Mouse (Mus musculus) liver, adult 2 months (tissue): ENCODE results near the gene Plekha4. TPM values are rescaled to one million over a fixed set of nuclear protein-coding genes. Genes with fewer than 3 reads are reported as not detected.

Experiments used
- DNase-seq: peaks from one replicate; pipeline ENCODE4 v3.0.0-alpha.2; 2011; ENCODE audit warnings: low read depth, low spot score; ENCODE audit errors: extremely low read depth
- H3K27ac ChIP-seq: fragments of 200-500 bp; replicated peaks from 2 replicates; pipeline ENCODE4 v1.5.1; 2012; ENCODE audit warnings: low read depth, mild to moderate bottlenecking, control low read depth, inconsistent platforms, low read length; ENCODE audit not compliant: insufficient read depth
- H3K27me3 ChIP-seq: fragments of 200-500 bp; 2 replicates; pipeline ENCODE4 v1.6.1; 2012; ENCODE audit warnings: mild to moderate bottlenecking, moderate library complexity, low read length, inconsistent platforms; ENCODE audit not compliant: control insufficient read depth, insufficient read depth
- H3K36me3 ChIP-seq: fragments of 200-500 bp; 2 replicates; pipeline ENCODE4 v1.6.1; 2012; ENCODE audit warnings: low read length, inconsistent platforms; ENCODE audit not compliant: control insufficient read depth, insufficient read depth
- H3K4me1 ChIP-seq: fragments of 200-500 bp; 2 replicates; pipeline ENCODE4 v1.6.1; 2011; ENCODE audit warnings: low read length; ENCODE audit not compliant: control insufficient read depth, insufficient read depth
- H3K4me3 ChIP-seq: fragments of 200-500 bp; 2 replicates; pipeline ENCODE4 v1.5.1; 2011; ENCODE audit warnings: low read depth, mild to moderate bottlenecking, control low read depth, low read length, moderate library complexity; ENCODE audit not compliant: insufficient read depth
- H3K79me2 ChIP-seq: fragments of 200-500 bp; 2 replicates; pipeline ENCODE4 v1.6.1; 2012; ENCODE audit warnings: inconsistent platforms, mild to moderate bottlenecking, low read length, moderate library complexity; ENCODE audit not compliant: control insufficient read depth, insufficient read depth
- H3K9ac ChIP-seq: fragments of 200-500 bp; 2 replicates; pipeline ENCODE4 v1.6.1; 2012; ENCODE audit warnings: low read depth, mild to moderate bottlenecking, control low read depth, inconsistent platforms, low read length
- CTCF ChIP-seq: fragments of 200-500 bp; IDR thresholded peaks from 2 replicates; pipeline ENCODE4 v1.5.1; 2011; ENCODE audit warnings: low read depth, low read length, control low read depth
- POLR2A ChIP-seq: fragments of 200-500 bp; IDR thresholded peaks from 2 replicates; pipeline ENCODE4 v1.6.1; 2011; ENCODE audit warnings: low read length, control low read depth; ENCODE audit not compliant: insufficient read depth; ENCODE audit errors: extremely low read depth
- WGBS: fragments of 180-500 bp; shearing (Covaris S2); methylation state at CpG from one replicate; pipeline ENCODE4 v1.1.7; 2018; 5-methylcytosine and 5-hydroxymethylcytosine counted together
- polyA plus RNA-seq: library from polyadenylated mRNA; depleted of rRNA; stranded (reverse); fragments of >200 nt; gene quantifications from 2 replicates; pipeline ENCODE4 v1.2.3, GENCODE M21; 2012
- total RNA-seq: library from RNA; depleted of rRNA; stranded (reverse); fragments of >200 nt; gene quantifications from 2 replicates; pipeline ENCODE4 v1.2.3, GENCODE M21; 2014

Gene Plekha4
- total and polyA plus RNA-seq, 2 experiments: 0.55 to 1.8 TPM

DNA sequence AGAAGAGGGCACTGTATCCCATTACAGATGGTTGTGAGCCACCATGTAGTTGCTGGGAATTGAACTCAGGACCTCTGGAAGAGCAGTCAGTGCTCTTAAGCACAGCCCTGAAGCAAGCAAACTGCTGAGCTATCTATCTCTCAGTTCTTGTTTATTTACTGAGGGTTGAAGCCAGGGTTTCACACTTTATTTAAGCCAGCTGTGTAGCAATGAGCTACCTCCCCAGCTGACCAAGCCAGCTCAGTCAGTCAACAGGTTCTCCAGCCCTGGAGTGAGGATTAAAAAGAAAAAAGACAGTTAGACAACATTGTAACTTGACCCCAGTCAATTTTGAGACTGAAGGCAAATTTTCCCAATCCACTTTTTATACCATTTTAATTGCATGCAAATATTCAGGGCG, 9.5 kb downstream of the Plekha4 start:
- no peak overlapping the region for H3K9ac ChIP-seq
- no peak overlapping the region for H3K27ac ChIP-seq
- no peaks in the 10 kb centered on the region for H3K27me3 ChIP-seq
- no peak for TF ChIP-seq POLR2A
- DNase-seq: peak; percentile 87
- no peaks in the 10 kb centered on the region for H3K79me2 ChIP-seq
- no peaks in the 10 kb centered on the region for H3K36me3 ChIP-seq
- H3K4me3 ChIP-seq: no peak overlapping the region
- H3K4me1 ChIP-seq: peaks cover 14% of the 10 kb centered on the region
- 65% methylated on average over 1 of the region's 1 CpGs for WGBS

DNA sequence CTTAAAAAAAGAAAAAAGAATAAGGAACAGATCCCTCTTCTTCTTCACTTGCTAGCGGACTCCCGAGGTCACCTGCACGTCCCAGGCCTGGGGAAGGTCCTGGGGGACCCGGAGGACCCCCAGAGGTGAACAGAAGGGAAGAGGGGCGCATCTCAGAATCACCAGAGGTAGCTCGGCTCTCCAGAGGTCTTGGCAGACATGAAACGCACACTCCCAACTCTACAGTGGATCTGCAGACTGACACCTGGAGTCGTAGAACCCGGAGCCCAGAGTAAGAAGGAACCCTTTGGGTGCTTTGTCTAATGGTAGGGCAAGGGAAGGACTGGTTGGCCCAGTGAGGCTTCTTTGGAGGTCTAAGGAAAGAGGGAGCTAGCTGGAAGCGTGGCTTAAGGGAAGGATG, 11.5 kb downstream of the Plekha4 start:
- H3K36me3 ChIP-seq: no peaks in the 10 kb centered on the region
- no peaks in the 10 kb centered on the region for H3K27me3 ChIP-seq
- WGBS: 93% methylated on average over 10 of the region's 10 CpGs
- no peak overlapping the region; the same call in 1 of the 2 replicates for H3K27ac ChIP-seq
- no peak overlapping the region for H3K9ac ChIP-seq
- no peaks in the 10 kb centered on the region for H3K79me2 ChIP-seq
- peak overlapping the region; percentile 58; the same call in 1 of the 2 replicates for H3K4me3 ChIP-seq
- peaks cover 14% of the 10 kb centered on the region for H3K4me1 ChIP-seq
- no peak for DNase-seq
- TF ChIP-seq CTCF (no peak), POLR2A (no peak)

DNA sequence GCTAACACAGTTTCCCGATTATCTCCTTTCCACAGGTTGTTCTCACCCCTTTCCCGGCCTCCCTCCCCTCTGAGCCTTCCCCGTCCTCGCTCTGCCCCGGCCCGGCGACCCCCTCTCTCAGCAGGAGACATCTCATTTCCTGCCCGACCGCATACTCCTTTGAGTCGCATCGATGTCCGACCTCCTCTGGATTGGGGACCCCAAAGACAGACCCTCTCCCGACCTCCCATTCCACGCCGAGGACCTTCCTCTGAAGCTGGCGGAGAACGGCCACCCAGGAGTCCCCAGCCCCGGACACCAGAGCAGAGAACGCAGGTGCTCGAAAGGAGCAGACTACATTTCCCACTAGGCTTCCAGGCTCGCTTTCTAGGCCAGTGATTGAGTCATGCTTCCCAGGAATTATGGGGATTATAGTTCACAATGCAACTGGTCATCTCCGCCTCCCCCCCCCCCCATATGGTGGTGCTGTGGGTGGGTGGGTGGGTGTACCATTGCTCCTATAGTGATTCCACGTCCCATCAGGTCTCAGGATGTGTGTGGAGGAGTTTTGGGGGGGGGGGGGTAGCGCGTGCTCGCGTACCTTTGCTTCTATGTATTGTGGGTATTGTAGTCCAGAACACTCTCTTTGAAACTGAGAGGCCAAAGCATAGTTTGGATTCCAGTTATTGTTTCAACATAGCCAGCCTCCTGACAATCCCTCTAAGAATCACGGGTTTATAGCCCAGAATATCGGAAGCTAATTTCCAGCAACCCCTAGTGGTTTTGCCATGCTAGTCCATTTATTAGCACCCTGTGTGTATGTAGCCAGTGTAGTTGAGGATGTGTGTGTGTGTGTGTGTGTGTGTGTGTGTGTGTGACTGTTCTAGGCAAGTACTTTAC, 12.3 kb downstream of the Plekha4 start:
- H3K36me3 ChIP-seq: no peaks in the 10 kb centered on the region
- peak overlapping the region; percentile 65 for H3K9ac ChIP-seq
- H3K27me3 ChIP-seq: no peaks in the 10 kb centered on the region
- WGBS: 4% methylated on average over 29 of the region's 29 CpGs
- H3K4me1 ChIP-seq: peaks cover 14% of the 10 kb centered on the region
- TF ChIP-seq CTCF: no peak
- 0 out of 2 replicates have a peak, but pooled peaks have one; percentile 19 for TF ChIP-seq POLR2A
- H3K79me2 ChIP-seq: no peaks in the 10 kb centered on the region
- peak overlapping the region; percentile 58 for H3K4me3 ChIP-seq
- peak; percentile 85 for DNase-seq
- peak overlapping the region; percentile 1; the same call in 1 of the 2 replicates for H3K27ac ChIP-seq

DNA sequence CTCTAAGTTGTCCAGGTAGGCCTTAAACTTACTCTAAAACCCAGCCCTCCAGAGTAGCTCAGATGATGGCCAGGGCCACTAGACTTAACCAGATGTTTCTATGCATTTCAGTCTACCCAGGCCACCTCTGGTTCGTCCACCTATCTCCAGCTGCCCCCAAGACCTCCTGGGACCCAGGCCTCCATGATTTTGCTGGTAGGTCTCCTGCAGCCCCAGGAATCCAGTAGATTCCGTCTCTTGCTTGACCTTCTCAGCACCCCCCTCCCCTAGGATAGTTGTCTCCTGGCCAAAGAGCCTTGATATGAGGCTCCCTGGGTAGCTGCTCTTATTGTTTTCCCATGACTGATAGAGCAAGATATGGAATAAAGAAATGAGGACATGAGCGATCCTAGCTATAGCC, 13.0 kb downstream of the Plekha4 start:
- TF ChIP-seq CTCF: no peak
- TF ChIP-seq POLR2A: no peak
- no peak overlapping the region for H3K27ac ChIP-seq
- no peaks in the 10 kb centered on the region for H3K36me3 ChIP-seq
- WGBS: 96% methylated on average over 3 of the region's 3 CpGs
- no peaks in the 10 kb centered on the region for H3K27me3 ChIP-seq
- no peak overlapping the region for H3K9ac ChIP-seq
- DNase-seq: no peak
- no peaks in the 10 kb centered on the region for H3K79me2 ChIP-seq
- H3K4me1 ChIP-seq: peaks cover 14% of the 10 kb centered on the region
- H3K4me3 ChIP-seq: no peak overlapping the region

DNA sequence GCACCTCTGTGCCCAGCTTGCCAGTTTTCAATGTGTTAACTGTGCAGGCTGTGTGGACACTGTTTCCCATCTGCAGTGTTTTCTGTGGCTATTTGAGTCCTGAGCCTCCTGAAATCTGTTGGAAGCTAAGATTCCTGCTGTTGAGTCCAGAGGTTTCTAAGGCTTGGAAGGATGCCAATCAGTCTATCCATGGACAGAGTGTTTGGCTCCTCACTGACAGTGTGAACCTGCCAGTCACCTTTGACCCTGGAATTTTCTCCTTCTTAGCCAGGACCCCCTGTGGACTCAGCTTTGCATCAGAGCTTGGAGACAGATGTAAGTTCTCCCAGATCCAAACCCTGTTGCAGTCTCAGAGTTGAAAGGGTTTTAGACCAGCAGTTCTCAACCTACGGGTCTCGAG, 14.1 kb downstream of the Plekha4 start:
- TF ChIP-seq CTCF (no peak), POLR2A (no peak)
- 61% methylated on average over 2 of the region's 2 CpGs for WGBS
- no peaks in the 10 kb centered on the region for H3K27me3 ChIP-seq
- H3K36me3 ChIP-seq: no peaks in the 10 kb centered on the region
- H3K4me3 ChIP-seq: no peak overlapping the region
- H3K27ac ChIP-seq: no peak overlapping the region
- peak; percentile 72 for DNase-seq
- H3K4me1 ChIP-seq: peaks cover 14% of the 10 kb centered on the region
- H3K79me2 ChIP-seq: no peaks in the 10 kb centered on the region
- H3K9ac ChIP-seq: no peak overlapping the region

DNA sequence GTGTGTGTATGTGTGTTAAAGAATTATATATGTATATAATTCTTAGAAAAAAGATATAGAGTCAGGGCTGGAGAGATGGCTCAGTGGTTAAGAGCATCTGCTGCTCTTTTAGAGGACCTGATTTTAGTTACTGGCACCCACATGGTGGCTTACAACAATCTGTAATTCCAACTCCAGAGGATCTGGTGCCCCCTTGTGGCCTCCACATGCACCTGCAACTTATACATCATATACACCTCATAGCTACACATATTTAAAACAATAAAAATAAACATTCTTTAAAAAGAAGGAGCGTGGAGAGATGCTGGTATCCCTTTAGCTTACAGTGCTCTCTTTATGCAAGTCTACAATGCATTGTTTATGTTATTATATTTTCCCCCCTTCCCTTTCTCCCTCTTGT, 18.4 kb downstream of the Plekha4 start:
- H3K79me2 ChIP-seq: no peaks in the 10 kb centered on the region
- no peak overlapping the region for H3K4me3 ChIP-seq
- no peak overlapping the region for H3K27ac ChIP-seq
- WGBS: 98% methylated on average over 1 of the region's 1 CpGs
- no peaks in the 10 kb centered on the region for H3K27me3 ChIP-seq
- peaks cover 4% of the 10 kb centered on the region; the same call in 1 of the 2 replicates for H3K4me1 ChIP-seq
- no peaks in the 10 kb centered on the region for H3K36me3 ChIP-seq
- TF ChIP-seq CTCF: peak; percentile 7; the same call in 1 of the 2 replicates
- TF ChIP-seq POLR2A: no peak
- H3K9ac ChIP-seq: no peak overlapping the region
- DNase-seq: no peak
